Mouse (Mus musculus) layer of hippocampus, adult 8-10 months (tissue): ENCODE measurements around the gene Aldh4a1. TPM values are rescaled to one million over a fixed set of nuclear protein-coding genes. Genes with fewer than 3 reads are reported as not detected.

Experiments used
- DNase-seq, 2 experiments: peaks; one replicate each; pipeline ENCODE4 v3.0.0; 2022; ENCODE audit warnings: low spot score in 2 of 2
- microRNA-seq, 2 experiments: library from miRNA; unstranded; fragments of <30 nt; microRNA quantifications; one replicate each; pipeline ENCODE4 v1.2.0; 2022
- total RNA-seq, 4 experiments: library from RNA; stranded (reverse); gene quantifications; 2 replicates each; pipeline ENCODE4 v1.2.4; 2022

Gene Aldh4a1
- total RNA-seq, 4 experiments from 2014 or later: 19.3 to 26.5 (median 21.0) TPM

- peak in 1 of 2 experiments; percentile 32 for DNase-seq
Measured at GRCm38 (mm10) chr4:139669847-139670246, 47.2 kb downstream of the Aldh4a1 start.

GRCm38 (mm10) chr4:139675696-139676095 lies 53.0 kb downstream of the Aldh4a1 start:
- no peak for DNase-seq

- no peak for DNase-seq
Measured at GRCm38 (mm10) chr4:139683728-139684638, 61.3 kb downstream of the Aldh4a1 start.

GRCm38 (mm10) chr4:139684639-139685017 lies 62.0 kb downstream of the Aldh4a1 start:
- peak; percentile 36 to 75 for DNase-seq

GRCm38 (mm10) chr4:139688058-139688457 lies 65.4 kb downstream of the Aldh4a1 start:
- DNase-seq: no peak

GRCm38 (mm10) chr4:139689627-139690269 lies 67.1 kb downstream of the Aldh4a1 start:
- DNase-seq: no peak

GRCm38 (mm10) chr4:139693315-139693714 lies 70.6 kb downstream of the Aldh4a1 start:
- no peak for DNase-seq

GRCm38 (mm10) chr4:139697755-139698154 lies 75.1 kb downstream of the Aldh4a1 start:
- DNase-seq: no peak

- no peak for DNase-seq
Measured at GRCm38 (mm10) chr4:139698602-139699001, 75.9 kb downstream of the Aldh4a1 start.

Small RNA genes lying within 50 kb of the gene (microRNA-seq; reads per million reads assigned to microRNA genes)
- gene Gm25571 (0 reads per million in 2 experiments), gene Mir7020 (2.3 to 3.8 reads per million in 2 experiments)

Other genes starting within 250 kb of the Aldh4a1 start
- gene Iffo2, start 92.3 kb upstream of the Aldh4a1 start, total RNA-seq: 10 to 100 TPM; 16.0 to 18.5 (median 17.7) TPM
- gene Gm21969, start 19.7 kb upstream of the Aldh4a1 start, total RNA-seq: not detected
- gene Tas1r2, start 30.7 kb downstream of the Aldh4a1 start, total RNA-seq: not detected
- under 1 TPM in 1 of 4 experiments, not detected in 3; 0.04 TPM for gene Pax7, start 210.7 kb downstream of the Aldh4a1 start, total RNA-seq